Mouse (Mus musculus) MEL (cell line): ENCODE measurements at regions not wholly inside any gene's neighbourhood (a gene's known extent, or its start where the extent isn't known, plus 50 kb on each side); places are given as distances from the start of the nearest gene placed in this dataset.

Experiments used
- CTCF ChIP-seq, 3 experiments: IDR thresholded peaks in 2 of 3; conservative IDR thresholded peaks in 1 of 3; 2 replicates each; pipeline ENCODE4 v1.5.1; 2011 to 2012; ENCODE audit warnings: low read length in 3 of 3, low read depth in 2 of 3, mild to moderate bottlenecking in 2 of 3, improper control_type of control experiment in 1 of 3, inconsistent platforms in 1 of 3, mixed read lengths in 1 of 3, moderate library complexity in 1 of 3; ENCODE audit not compliant: control insufficient read depth in 1 of 3, insufficient read depth in 1 of 3, poor library complexity in 1 of 3, severe bottlenecking in 1 of 3
- ELF1 ChIP-seq: IDR thresholded peaks from 2 replicates; pipeline ENCODE4 v1.6.1; 2014; ENCODE audit warnings: low read depth, mild to moderate bottlenecking, inconsistent platforms, low read length, improper control_type of control experiment, moderate library complexity
- GATA1 ChIP-seq: IDR thresholded peaks from 2 replicates; pipeline ENCODE4 v1.6.1; 2011; ENCODE audit warnings: low read depth, low read length, improper control_type of control experiment
- MAFK ChIP-seq: IDR thresholded peaks from 2 replicates; pipeline ENCODE4 v1.6.1; 2011; ENCODE audit warnings: low read depth, mild to moderate bottlenecking, low read length, improper control_type of control experiment, borderline replicate concordance
- POLR2A ChIP-seq, 2 experiments: IDR thresholded peaks; 2 replicates each; pipeline ENCODE4 v1.6.1; 2011 to 2012; ENCODE audit warnings: low read length in 2 of 2, mild to moderate bottlenecking in 2 of 2, control low read depth in 1 of 2, improper control_type of control experiment in 1 of 2, low read depth in 1 of 2, moderate library complexity in 1 of 2; ENCODE audit not compliant: control insufficient read depth in 1 of 2, insufficient read depth in 1 of 2, poor library complexity in 1 of 2
- RAD21 ChIP-seq: IDR thresholded peaks from 2 replicates; pipeline ENCODE4 v1.6.1; 2011; ENCODE audit warnings: mild to moderate bottlenecking, low read depth, low read length, improper control_type of control experiment
- ZC3H11A ChIP-seq: IDR thresholded peaks from 2 replicates; pipeline ENCODE4 v1.6.1; 2012; ENCODE audit warnings: low read depth, mild to moderate bottlenecking, inconsistent platforms, low read length, improper control_type of control experiment
- ZMIZ1 ChIP-seq: IDR thresholded peaks from 2 replicates; pipeline ENCODE4 v1.6.1; 2012; ENCODE audit warnings: low read depth, mild to moderate bottlenecking, inconsistent platforms, low read length, improper control_type of control experiment, moderate library complexity

- TF ChIP-seq CTCF (IDR thresholded peaks at IDR 0.05 in 2 of 3, conservative IDR thresholded peaks at IDR 0.05 in 1 of 3; ENCODE audit: control insufficient read depth in 1 of 3, insufficient read depth in 1 of 3, low read depth in 2 of 3, low read length in 3 of 3, poor library complexity in 1 of 3, severe bottlenecking in 1 of 3) (no peak), ZMIZ1 (no peak), POLR2A (IDR thresholded peaks at IDR 0.05; ENCODE audit: control insufficient read depth in 1 of 2, insufficient read depth in 1 of 2, low read depth in 1 of 2, low read length in 2 of 2, poor library complexity in 1 of 2) (no peak), GATA1 (no peak), ELF1 (no peak), MAFK (no peak), RAD21 (no peak), ZC3H11A (no peak)
Measured at GRCm38 (mm10) chr9:61292501-61292900, 79.7 kb upstream of the Tle3 start.
